8 mouse cellular contexts compared by ENCODE assay signal in the genomic region with DNA sequence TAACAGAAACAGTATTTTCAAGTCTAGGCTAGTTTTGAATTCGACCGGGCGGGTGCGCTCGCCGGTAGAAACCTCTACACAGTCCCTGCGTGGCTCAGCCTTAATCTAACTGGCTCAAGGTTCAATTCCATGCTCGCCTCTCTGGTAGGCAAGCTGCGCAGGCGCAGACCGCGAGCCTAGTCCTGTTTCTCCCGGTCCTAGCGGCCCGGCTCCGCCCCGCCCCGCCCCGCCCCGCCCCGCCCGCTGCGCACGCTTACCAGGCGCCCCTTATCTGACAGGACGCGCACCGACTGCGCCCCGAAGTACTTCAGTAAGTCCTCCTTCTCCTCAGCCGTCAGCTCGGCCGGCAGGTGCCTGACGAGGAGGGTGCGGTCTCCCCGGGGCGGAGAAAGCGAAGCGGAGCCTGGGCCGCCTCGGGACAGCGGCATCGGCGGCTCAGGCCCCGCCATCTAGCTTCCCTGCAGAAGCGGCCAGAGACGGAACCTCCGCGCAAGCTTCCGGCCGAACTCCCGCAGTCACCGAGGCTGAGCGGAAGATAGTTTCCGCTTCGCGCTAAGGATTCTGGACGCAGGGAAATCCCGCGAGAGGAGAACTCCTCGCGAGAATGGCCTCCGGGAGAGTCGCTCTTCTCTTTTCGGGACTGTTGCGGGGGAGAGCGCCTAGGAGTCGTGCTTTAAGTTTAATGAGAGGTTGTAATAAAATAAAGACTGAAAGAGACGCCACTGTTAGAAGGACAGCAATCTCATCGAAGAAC. TPM values are rescaled to one million over a fixed set of nuclear protein-coding genes. Genes with fewer than 3 reads are reported as not detected.
A peak's percentile ranks its signal among the peaks of the same experiment; 100 is the strongest.
DNase-seq lines count a peak whose midpoint lies in the region; ATAC-seq and TF ChIP-seq lines count a peak whose summit lies in the region.

A gene (minus strand): TSS at position 544 of the 754 bp plus-strand sequence.

- peak; percentile 94 for TF ChIP-seq POLR2A in testis, adult 2 months (IDR thresholded peaks at IDR 0.05; ENCODE audit: control insufficient read depth, low read depth, low read length)

- under 1% methylated on average over 70 of the region's 70 CpGs for WGBS in forebrain, embryonic 12.5 days
- under 1% methylated on average over 65 of the region's 70 CpGs for WGBS in heart, postnatal 0 days
- WGBS in liver, embryonic 16.5 days (ENCODE audit: insufficient replicate concordance), result under 1% methylated on average over 70 of the region's 70 CpGs
- WGBS in neural tube, embryonic 13.5 days, result under 1% methylated on average over 70 of the region's 70 CpGs

- H3K9ac ChIP-seq in forebrain, embryonic 12.5 days, result peak within 1 kb of the TSS; percentile 82
- H3K9ac ChIP-seq in heart, postnatal 0 days (replicated peaks; ENCODE audit: low read depth, low read length), result peak within 1 kb of the TSS; percentile 95
- H3K9ac ChIP-seq in liver, embryonic 16.5 days (ENCODE audit: low read depth, low read length), result peak within 1 kb of the TSS; percentile 77
- peak within 1 kb of the TSS; percentile 93 for H3K9ac ChIP-seq in neural tube, embryonic 13.5 days

- peak; percentile 97 for ATAC-seq in forebrain, embryonic 12.5 days (ENCODE audit: low FRiP score)
- peak; percentile 97 for ATAC-seq in heart, postnatal 0 days (ENCODE audit: insufficient read depth, low read depth)
- peak; percentile 95 for ATAC-seq in liver, embryonic 16.5 days (ENCODE audit: low read depth)
- peak; percentile 98 for ATAC-seq in neural tube, embryonic 13.5 days (ENCODE audit: low read depth)

- DNase-seq in c-Kit-positive CD71-positive TER-119-positive erythroid progenitor cells, embryonic 14.5 days (ENCODE audit: low spot score), result peak; percentile 96
- peak; percentile 97 for DNase-seq in heart, postnatal 0 days (ENCODE audit: low spot score)
- DNase-seq in kidney, postnatal 4 days, result peak; percentile 98 to 99

- peak; percentile 94 for TF ChIP-seq EP300 in heart, postnatal 0 days (IDR thresholded peaks at IDR 0.05; ENCODE audit: low read depth)

- TF ChIP-seq CTCF in E14TG2a.4 (conservative IDR thresholded peaks at IDR 0.05; ENCODE audit: low read length), result no peak
- TF ChIP-seq CTCF in heart, postnatal 0 days (IDR thresholded peaks at IDR 0.05; ENCODE audit: low read depth), result peak; percentile 3; the same call in 1 of the 2 replicates
- TF ChIP-seq CTCF in testis, adult 2 months (IDR thresholded peaks at IDR 0.05; ENCODE audit: control insufficient read depth, insufficient read depth, insufficient replicate concordance, low read depth, low read length), result no peak

- H3K4me2 ChIP-seq in forebrain, embryonic 12.5 days, result peak within 1 kb of the TSS; percentile 72
- peak within 1 kb of the TSS; percentile 84 for H3K4me2 ChIP-seq in heart, postnatal 0 days (ENCODE audit: low read depth, low read length)
- peak within 1 kb of the TSS; percentile 60 for H3K4me2 ChIP-seq in liver, embryonic 16.5 days (ENCODE audit: low read depth, low read length)
- peak within 1 kb of the TSS; percentile 63 for H3K4me2 ChIP-seq in neural tube, embryonic 13.5 days

- H3K27me3 ChIP-seq in E14TG2a.4 (ENCODE audit: insufficient read depth, low read length), result no peaks in the 10 kb centered on the region
- H3K27me3 ChIP-seq in forebrain, embryonic 12.5 days, result no peaks in the 10 kb centered on the region
- H3K27me3 ChIP-seq in heart, postnatal 0 days (ENCODE audit: control insufficient read depth, insufficient read depth, low read length), result no peaks in the 10 kb centered on the region
- no peaks in the 10 kb centered on the region for H3K27me3 ChIP-seq in liver, embryonic 16.5 days (ENCODE audit: control insufficient read depth, insufficient read depth, low read depth, low read length)
- H3K27me3 ChIP-seq in neural tube, embryonic 13.5 days, result no peaks in the 10 kb centered on the region
- H3K27me3 ChIP-seq in testis, adult 2 months (ENCODE audit: control insufficient read depth, insufficient read depth, low read length), result no peaks in the 10 kb centered on the region

- H3K4me1 ChIP-seq in E14TG2a.4 (replicated peaks; ENCODE audit: low read depth, low read length), result peaks cover 11% of the 10 kb centered on the region
- H3K4me1 ChIP-seq in forebrain, embryonic 12.5 days, result peaks cover 7% of the 10 kb centered on the region
- peaks cover 11% of the 10 kb centered on the region for H3K4me1 ChIP-seq in heart, postnatal 0 days (ENCODE audit: control insufficient read depth, insufficient read depth)
- peaks cover 14% of the 10 kb centered on the region for H3K4me1 ChIP-seq in liver, embryonic 16.5 days (ENCODE audit: control insufficient read depth, low read depth, low read length)
- H3K4me1 ChIP-seq in neural tube, embryonic 13.5 days (replicated peaks), result peaks cover 13% of the 10 kb centered on the region
- no peaks in the 10 kb centered on the region for H3K4me1 ChIP-seq in testis, adult 2 months (ENCODE audit: control insufficient read depth, insufficient read depth, low read length)

- peak within 1 kb of the TSS; percentile 91 for H3K4me3 ChIP-seq in E14TG2a.4 (replicated peaks; ENCODE audit: low read length)
- peak within 1 kb of the TSS; percentile 73 for H3K4me3 ChIP-seq in forebrain, embryonic 12.5 days (replicated peaks)
- H3K4me3 ChIP-seq in heart, postnatal 0 days (ENCODE audit: low read depth, low read length), result peak within 1 kb of the TSS; percentile 86
- H3K4me3 ChIP-seq in liver, embryonic 16.5 days (ENCODE audit: low read depth, low read length), result peak within 1 kb of the TSS; percentile 72
- H3K4me3 ChIP-seq in neural tube, embryonic 13.5 days, result peak within 1 kb of the TSS; percentile 75
- H3K4me3 ChIP-seq in testis, adult 2 months (ENCODE audit: control insufficient read depth, low read depth, low read length), result peak within 1 kb of the TSS; percentile 100

- no peaks in the 10 kb centered on the region for H3K9me3 ChIP-seq in E14TG2a.4 (ENCODE audit: low read length)
- H3K9me3 ChIP-seq in forebrain, embryonic 12.5 days, result no peaks in the 10 kb centered on the region
- H3K9me3 ChIP-seq in heart, postnatal 0 days (replicated peaks; ENCODE audit: control insufficient read depth, low read length), result no peaks in the 10 kb centered on the region
- no peaks in the 10 kb centered on the region for H3K9me3 ChIP-seq in liver, embryonic 16.5 days (replicated peaks; ENCODE audit: control insufficient read depth, low read length)
- no peaks in the 10 kb centered on the region for H3K9me3 ChIP-seq in neural tube, embryonic 13.5 days

- peaks cover 27% of the 10 kb centered on the region for H3K36me3 ChIP-seq in E14TG2a.4 (ENCODE audit: insufficient read depth, low read length)
- H3K36me3 ChIP-seq in forebrain, embryonic 12.5 days (replicated peaks), result peaks cover 7% of the 10 kb centered on the region
- H3K36me3 ChIP-seq in heart, postnatal 0 days (replicated peaks; ENCODE audit: control insufficient read depth, insufficient read depth, low read length), result peaks cover 4% of the 10 kb centered on the region; the same call in 1 of the 2 replicates
- no peaks in the 10 kb centered on the region for H3K36me3 ChIP-seq in liver, embryonic 16.5 days (ENCODE audit: control insufficient read depth, insufficient read depth)
- peaks cover 7% of the 10 kb centered on the region; the same call in 1 of the 2 replicates for H3K36me3 ChIP-seq in neural tube, embryonic 13.5 days
- no peaks in the 10 kb centered on the region for H3K36me3 ChIP-seq in testis, adult 2 months (ENCODE audit: control insufficient read depth, insufficient read depth, low read length)

- H3K27ac ChIP-seq in forebrain, embryonic 12.5 days, result peak within 1 kb of the TSS; percentile 99
- peak within 1 kb of the TSS; percentile 100 for H3K27ac ChIP-seq in heart, postnatal 0 days (ENCODE audit: low read depth)
- peak within 1 kb of the TSS; percentile 99 for H3K27ac ChIP-seq in liver, embryonic 16.5 days (ENCODE audit: low read length)
- H3K27ac ChIP-seq in neural tube, embryonic 13.5 days (replicated peaks), result peak within 1 kb of the TSS; percentile 100
- H3K27ac ChIP-seq in testis, adult 2 months (ENCODE audit: control insufficient read depth, insufficient read depth, low read depth, low read length), result peak within 1 kb of the TSS; percentile 100

RNA-seq across cellular contexts. Expression of the gene that starts here (rescaled TPM):
- polyA plus RNA-seq in forebrain, embryonic 12.5 days (2016; fragmentation: Nextera tagmentation; extraction: Ambion mirVana), result 54.7 and 55.6 TPM in 2 replicates
- total RNA-seq in heart, postnatal 0 days (2014; rRNA removed; ENCODE audit: low replicate concordance), result 8.9 and 15.9 TPM in 2 replicates
- 19.7 and 22.3 TPM in 2 replicates for polyA plus RNA-seq in heart, postnatal 0 days (2015; fragmentation: Nextera tagmentation; extraction: Ambion mirVana)
- polyA plus RNA-seq in liver, embryonic 16.5 days (2015; fragmentation: Nextera tagmentation; extraction: Ambion mirVana), result 16.2 and 17.6 TPM in 2 replicates
- 49.4 and 50.9 TPM in 2 replicates for polyA plus RNA-seq in neural tube, embryonic 13.5 days (2015; fragmentation: Nextera tagmentation; extraction: Ambion mirVana)
- 7.6 and 11.6 TPM in 2 replicates for polyA plus RNA-seq in testis, adult 2 months (2012; rRNA removed)

Comparison
In these comparisons a context has a peak if more than half of its experiments do, and no peak if none do; other contexts are left out.
1. Peak in every context shown above with its lines: DNase-seq, ATAC-seq, H3K4me3 ChIP-seq and H3K27ac ChIP-seq.